Mouse (Mus musculus) neutrophil, adult 5-6 weeks (primary cell): ENCODE data around the gene Glra3. TPM values are rescaled to one million over a fixed set of nuclear protein-coding genes. Genes with fewer than 3 reads are reported as not detected.

Source experiments
- ATAC-seq: fragments of 151-379, 151-347 bp; 2 replicates; pipeline ENCODE4 v1.8.0; 2017; ENCODE audit warnings: mild to moderate bottlenecking, moderate TSS enrichment; ENCODE audit not compliant: insufficient number of reproducible peaks, poor library complexity, low FRiP score, severe bottlenecking; ENCODE audit errors: extremely low read depth
- total RNA-seq: library from RNA; stranded (forward); fragments of 200-1000 nt; gene quantifications from 2 replicates; pipeline ENCODE4 v1.2.3, GENCODE M21; 2017

Gene Glra3
- total RNA-seq = 0.12 TPM in 1 of 2 replicates, not detected in the other

GRCm38 (mm10) chr8:55939870-55940525 lies at the start of gene Glra3:
Gene Glra3, plus strand, starts transcription at chr8:55940460.
- no peak for ATAC-seq

GRCm38 (mm10) chr8:55906848-55907247 lies 33.4 kb upstream of the Glra3 start, which contains the start of gene Adam29:
Gene Adam29, minus strand, starts transcription at chr8:55906948.
- ATAC-seq = no peak

DNA sequence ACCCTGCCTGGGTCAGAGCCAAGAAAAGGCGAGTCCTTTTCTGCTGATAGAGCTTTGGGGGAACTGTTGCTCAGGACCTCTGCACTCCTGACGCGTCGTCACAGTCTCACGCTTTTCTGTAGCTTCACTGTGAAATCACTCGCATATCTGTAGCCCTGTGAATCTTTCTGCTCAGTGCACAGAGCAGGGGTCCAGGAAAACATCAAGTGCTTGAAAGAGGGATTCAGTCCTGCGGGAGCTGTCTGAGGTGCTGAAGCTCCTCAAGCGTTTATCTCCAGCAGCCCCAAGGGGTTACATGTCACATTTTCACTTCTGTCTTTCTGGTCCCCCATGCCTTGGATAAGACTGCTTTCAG lies 243 bp downstream of the Glra3 start:
- no peak for ATAC-seq

GRCm38 (mm10) chr8:55964759-55965320 lies 24.6 kb downstream of the Glra3 start:
- no peak for ATAC-seq

DNA sequence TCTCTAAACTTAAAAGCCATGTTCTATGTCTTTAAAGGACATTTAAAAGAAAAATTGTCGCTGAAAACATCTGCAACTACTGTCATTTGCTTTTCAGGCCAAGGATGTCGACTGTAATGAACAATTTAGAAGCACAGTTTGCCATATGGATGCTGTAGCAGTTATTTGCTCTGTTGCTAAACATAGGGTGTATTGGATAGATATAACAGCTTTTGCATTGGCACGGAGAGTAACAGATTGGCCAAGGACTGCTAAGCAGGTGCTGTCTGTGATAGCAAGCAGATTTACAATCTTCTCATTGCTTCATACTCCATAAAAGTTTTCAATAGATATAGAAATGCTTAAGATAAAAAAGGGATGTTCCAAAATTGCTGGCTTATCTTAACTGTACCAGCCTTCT lies 57.6 kb downstream of the Glra3 start:
- no peak for ATAC-seq

- no peak for ATAC-seq
Measured at GRCm38 (mm10) chr8:56054324-56054723, 114.1 kb downstream of the Glra3 start.

DNA sequence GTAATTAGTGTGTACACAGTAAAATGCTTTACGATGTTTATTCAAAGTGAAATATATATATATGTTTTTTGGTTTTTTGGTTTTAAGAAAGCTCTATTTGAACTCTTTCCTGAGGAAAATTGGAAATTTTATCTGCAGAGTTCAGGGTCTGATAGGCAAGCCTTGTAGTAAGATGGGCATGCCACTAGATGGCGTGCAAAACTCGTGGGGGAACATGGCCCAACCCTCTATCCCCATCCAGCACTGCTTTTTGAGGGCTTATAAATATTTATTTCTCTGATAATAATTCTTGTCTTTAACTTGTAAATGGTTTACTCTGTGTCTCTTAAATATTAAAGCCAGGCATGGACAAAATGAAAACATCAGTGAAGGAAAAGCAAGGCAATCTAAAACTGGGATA lies 122.8 kb downstream of the Glra3 start:
- ATAC-seq = no peak

DNA sequence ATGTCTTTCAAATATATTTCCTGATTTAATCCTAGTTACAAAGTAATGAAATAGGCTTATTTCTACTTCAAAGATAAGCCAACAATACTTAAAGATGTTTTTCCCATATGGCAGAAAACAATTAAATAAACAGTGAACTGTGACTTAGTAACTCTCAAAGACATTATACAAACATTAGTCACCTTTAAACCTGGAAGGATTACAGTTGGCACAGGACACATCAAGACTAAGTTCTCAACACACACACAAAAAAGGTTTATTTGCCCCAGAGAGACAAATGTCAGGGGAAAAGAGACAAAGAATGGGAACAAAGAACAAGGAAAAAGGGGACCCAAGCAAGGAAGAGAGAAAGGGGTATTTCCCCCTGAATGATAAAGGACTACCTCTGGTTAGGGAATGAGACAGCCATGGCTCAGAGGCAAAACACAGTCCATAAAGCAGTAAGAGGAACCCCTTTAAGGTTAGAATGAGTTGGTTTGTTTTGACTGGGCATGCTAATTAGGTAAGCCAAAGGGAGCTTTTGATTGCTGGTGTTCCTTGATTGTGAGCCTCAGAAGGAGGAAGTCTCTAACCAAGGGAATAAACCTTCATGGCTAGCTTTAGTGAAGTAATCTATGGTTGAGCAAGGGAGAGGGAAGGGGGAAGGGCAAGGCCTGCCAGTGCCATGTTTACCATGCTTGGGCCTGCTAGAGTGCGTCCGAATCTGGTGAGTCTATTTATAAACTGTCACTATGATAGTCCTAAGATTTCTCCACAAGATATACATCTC lies 130.4 kb downstream of the Glra3 start:
- no peak for ATAC-seq

- no peak for ATAC-seq
Measured at GRCm38 (mm10) chr8:56083654-56084053, 143.4 kb downstream of the Glra3 start.

- no peak for ATAC-seq
Measured at GRCm38 (mm10) chr8:56094385-56094784, 154.1 kb downstream of the Glra3 start.

GRCm38 (mm10) chr8:56110296-56110695 lies 170.0 kb downstream of the Glra3 start:
- no peak for ATAC-seq

DNA sequence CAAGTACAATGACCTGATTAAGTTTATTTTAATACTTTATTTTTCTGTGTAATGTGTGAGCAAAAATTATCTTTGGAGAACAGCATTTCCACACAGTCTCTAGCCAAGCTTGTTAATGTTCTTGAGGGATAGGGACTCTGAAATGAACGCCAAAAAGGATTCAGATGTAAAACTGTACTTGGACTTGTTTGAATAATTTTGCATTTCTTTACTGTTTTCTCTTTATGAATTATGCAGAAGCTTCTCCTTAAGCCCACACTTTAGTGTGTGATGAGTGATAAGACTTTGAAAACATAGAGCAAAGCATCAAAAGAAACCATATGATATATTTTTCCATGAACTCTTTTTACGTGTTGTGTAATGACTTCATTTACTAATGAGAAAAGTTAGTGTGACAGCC lies 189.1 kb downstream of the Glra3 start:
- ATAC-seq = no peak

DNA sequence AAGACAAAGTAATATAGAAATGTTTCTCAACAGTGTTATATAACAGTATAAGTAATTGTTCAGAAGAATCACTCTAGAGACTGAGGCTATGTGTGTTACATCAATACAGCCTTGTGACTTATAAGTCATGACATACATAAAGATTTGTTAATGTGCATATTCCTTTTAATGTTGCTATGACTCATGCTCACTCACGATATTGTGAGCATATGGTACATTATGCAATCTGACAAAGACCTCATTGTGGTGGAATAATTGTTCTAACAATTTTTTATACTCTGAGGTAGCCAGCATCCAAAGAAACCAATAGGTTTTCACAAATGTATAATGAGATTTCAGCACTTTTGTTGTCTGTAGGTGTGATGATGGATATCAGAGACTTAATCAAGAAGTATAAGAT lies 210.4 kb downstream of the Glra3 start:
- no peak for ATAC-seq

- no peak for ATAC-seq
Measured at GRCm38 (mm10) chr8:56151574-56151973, 211.3 kb downstream of the Glra3 start.

DNA sequence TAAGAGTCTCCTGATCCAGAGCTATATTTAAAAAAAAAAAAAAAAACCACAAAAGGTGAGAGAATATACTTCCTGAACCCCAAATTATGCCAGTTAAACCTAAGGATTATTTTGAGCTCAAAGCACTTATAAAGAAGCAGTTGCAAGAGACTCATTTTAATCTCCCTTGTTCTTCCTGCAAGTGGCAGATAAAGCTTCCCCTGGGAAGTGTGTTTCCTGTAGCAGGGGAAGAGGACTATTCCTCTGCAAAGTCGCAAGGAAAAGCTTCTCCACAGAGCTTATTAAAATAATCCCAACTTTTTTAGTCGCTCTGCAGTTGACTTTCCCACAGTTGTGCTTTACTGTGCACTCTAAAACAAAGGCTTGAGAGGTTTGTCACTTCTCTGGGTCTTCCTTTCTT lies 218.7 kb downstream of the Glra3 start:
- no peak for ATAC-seq

Other genes starting within 250 kb of the Glra3 start
- not detected in 2 replicates for gene Adam29, start 33.5 kb upstream of the Glra3 start, total RNA-seq